Mouse (Mus musculus) right cerebral cortex, postnatal 25 days (tissue): Measurements from ENCODE around the gene Lrg1.
"Not testable (repeated sequence)": the region's sequence is repeated elsewhere in the genome, so short reads cannot be mapped to it uniquely, and the experiment has no call there.

Source experiments
- DNase-seq: peaks from one replicate; pipeline ENCODE4 v3.0.0; 2022

The Lrg1 gene

GRCm38 (mm10) chr17:56108334-56109044 is 13.3 kb downstream of the Lrg1 start:
- no peak for DNase-seq

- DNase-seq, result no peak
Measured at GRCm38 (mm10) chr17:56107736-56108135, 14.1 kb downstream of the Lrg1 start.

- no peak for DNase-seq
Measured at GRCm38 (mm10) chr17:56106981-56107380, 14.8 kb downstream of the Lrg1 start.

- not testable (repeated sequence) for DNase-seq
Measured at GRCm38 (mm10) chr17:56106436-56106835, 15.4 kb downstream of the Lrg1 start.

GRCm38 (mm10) chr17:56104821-56105220 is 17.0 kb downstream of the Lrg1 start:
- DNase-seq, result not testable (repeated sequence)

GRCm38 (mm10) chr17:56103465-56104285 is 18.1 kb downstream of the Lrg1 start:
- no peak for DNase-seq

- DNase-seq, result no peak
Measured at GRCm38 (mm10) chr17:56102927-56103326, 18.9 kb downstream of the Lrg1 start.

GRCm38 (mm10) chr17:56102158-56102557 is 19.6 kb downstream of the Lrg1 start:
- DNase-seq, result no peak

- no peak for DNase-seq
Measured at GRCm38 (mm10) chr17:56100811-56101210, 21.0 kb downstream of the Lrg1 start.

GRCm38 (mm10) chr17:56098711-56099572 is 22.9 kb downstream of the Lrg1 start:
- DNase-seq, result no peak

GRCm38 (mm10) chr17:56098180-56098579 is 23.6 kb downstream of the Lrg1 start:
- no peak for DNase-seq

- no peak for DNase-seq
Measured at GRCm38 (mm10) chr17:56096883-56097282, 24.9 kb downstream of the Lrg1 start.

GRCm38 (mm10) chr17:56092794-56093193 is 29.0 kb downstream of the Lrg1 start:
- no peak for DNase-seq

- DNase-seq, result no peak
Measured at GRCm38 (mm10) chr17:56092312-56092711, 29.5 kb downstream of the Lrg1 start.

- peak; percentile 42 for DNase-seq
Measured at GRCm38 (mm10) chr17:56080781-56081585, 40.8 kb downstream of the Lrg1 start.

- DNase-seq, result no peak
Measured at GRCm38 (mm10) chr17:56079921-56080320, 41.9 kb downstream of the Lrg1 start.

- peak; percentile 99 for DNase-seq
Measured at GRCm38 (mm10) chr17:56078880-56079795, 42.7 kb downstream of the Lrg1 start, which contains the start of gene Hdgfl2. TSS of gene Hdgfl2 (plus strand) at chr17:56079634.

GRCm38 (mm10) chr17:56078361-56078760 is 43.4 kb downstream of the Lrg1 start:
- not testable (repeated sequence) for DNase-seq

GRCm38 (mm10) chr17:56077523-56077922 is 44.3 kb downstream of the Lrg1 start:
- no peak for DNase-seq

- peak; percentile 98 for DNase-seq
Measured at GRCm38 (mm10) chr17:56074827-56075208, 47.0 kb downstream of the Lrg1 start, which contains the start of gene Ubxn6. TSS of gene Ubxn6 (minus strand) at chr17:56075028.
